Mouse (Mus musculus) layer of hippocampus, postnatal 36 days (tissue): Measurements from ENCODE around the gene G430095P16Rik. TPM values are rescaled to one million over a fixed set of nuclear protein-coding genes. Genes with fewer than 3 reads are reported as not detected.

ENCODE experiments used
- DNase-seq, 2 experiments: peaks; one replicate each; pipeline ENCODE4 v3.0.0; 2022
- total RNA-seq, 2 experiments: library from RNA; stranded (reverse); gene quantifications; 2 replicates each; pipeline ENCODE4 v1.2.3; 2021

The G430095P16Rik gene
- total RNA-seq, result not detected

DNA sequence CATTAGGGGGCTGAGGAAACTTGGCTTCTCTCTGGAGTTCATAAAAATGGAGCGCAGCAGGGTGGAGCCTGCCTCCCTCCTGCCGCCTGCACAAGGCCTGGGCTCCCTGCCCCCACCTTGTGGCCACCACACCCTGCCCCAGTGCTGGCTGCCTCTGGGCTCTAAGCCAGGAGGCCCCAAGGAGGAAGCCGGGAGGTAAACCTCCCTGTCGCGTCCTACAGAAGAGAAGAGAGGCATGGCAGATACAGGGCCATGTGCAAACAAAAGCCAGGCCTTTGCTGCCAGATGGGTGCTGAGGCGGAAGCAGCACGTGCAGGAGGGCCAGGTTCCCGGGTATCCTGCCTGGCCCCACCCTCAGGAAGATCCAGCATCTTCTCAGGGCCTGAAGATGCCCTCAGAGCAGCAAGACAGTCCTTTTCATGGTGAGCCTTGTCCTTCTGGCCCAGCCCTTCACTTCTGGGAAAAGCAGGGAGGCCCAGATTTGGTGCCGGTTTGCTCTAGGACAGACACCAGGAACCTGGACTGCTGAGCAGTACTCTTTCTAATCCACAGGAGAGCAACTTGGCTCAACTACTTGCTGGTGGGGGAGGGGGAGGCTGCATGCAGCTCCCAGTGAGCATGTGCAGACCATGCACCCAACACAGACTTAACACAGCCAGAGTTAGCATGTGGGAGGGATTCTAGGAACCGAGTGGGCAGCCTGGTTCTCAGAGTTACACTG, at the start of gene G430095P16Rik:
Gene G430095P16Rik, plus strand, starts transcription at position 158 of the 721 bp plus-strand sequence.
- peak in 1 of 2 experiments; percentile 61 for DNase-seq

DNA sequence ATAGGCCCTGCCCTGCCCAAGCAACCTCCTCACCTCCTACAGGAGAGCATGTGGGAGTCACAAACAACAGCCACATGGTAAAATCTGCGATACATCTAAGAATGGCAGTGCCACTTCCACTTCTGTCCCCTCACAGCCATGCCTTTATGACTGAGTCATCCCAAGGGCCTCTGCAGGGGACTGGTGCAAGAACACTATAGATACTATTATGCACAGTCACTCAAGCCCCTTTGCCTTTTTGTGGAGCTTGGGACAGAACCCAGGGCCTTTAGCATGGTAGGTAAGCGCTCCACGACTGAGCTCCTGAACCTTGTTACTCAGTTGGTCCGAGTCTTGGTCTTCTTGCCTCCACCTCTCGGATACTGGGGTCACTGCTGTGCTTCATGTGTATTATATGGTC, 45.5 kb upstream of the G430095P16Rik start:
- no peak for DNase-seq

DNA sequence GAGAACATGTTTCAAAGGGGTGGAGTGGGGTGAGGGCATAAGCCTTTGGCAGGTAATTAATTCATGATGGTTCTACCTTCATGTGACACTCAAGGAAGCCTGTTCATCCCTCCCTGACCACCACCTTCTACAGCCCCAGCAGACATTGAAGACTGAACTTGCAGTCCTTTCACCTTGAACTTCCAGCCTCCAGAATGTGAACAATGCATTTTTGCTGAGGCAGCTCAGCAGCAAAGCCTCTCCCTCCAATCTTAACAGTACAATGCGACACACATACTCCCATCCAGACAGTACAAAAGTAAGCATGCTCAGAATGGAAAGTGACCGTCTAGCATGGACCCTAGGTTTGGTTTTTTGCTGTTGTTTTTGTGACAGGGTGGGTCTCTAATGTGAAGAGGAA, 41.3 kb upstream of the G430095P16Rik start:
- DNase-seq, result no peak

DNA sequence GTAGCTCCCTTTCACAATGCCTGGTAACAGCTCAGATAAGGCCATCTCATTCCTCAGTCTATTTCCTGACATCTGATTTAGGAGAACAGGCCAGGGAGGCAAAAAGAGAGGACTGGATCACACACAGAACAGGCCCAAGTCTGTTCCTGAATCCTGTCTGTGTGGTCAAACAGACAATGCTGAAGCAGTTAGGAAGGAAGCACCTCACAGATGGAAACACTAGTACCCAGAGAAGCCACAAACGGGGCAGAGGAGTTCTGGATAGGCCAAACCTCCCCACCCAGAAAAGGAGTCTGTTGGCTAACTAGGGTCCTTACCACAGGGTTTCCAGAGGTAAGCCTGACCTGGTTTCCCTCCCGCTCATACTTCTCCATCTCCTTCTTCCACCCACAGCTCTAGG, 40.5 kb upstream of the G430095P16Rik start:
- no peak for DNase-seq

DNA sequence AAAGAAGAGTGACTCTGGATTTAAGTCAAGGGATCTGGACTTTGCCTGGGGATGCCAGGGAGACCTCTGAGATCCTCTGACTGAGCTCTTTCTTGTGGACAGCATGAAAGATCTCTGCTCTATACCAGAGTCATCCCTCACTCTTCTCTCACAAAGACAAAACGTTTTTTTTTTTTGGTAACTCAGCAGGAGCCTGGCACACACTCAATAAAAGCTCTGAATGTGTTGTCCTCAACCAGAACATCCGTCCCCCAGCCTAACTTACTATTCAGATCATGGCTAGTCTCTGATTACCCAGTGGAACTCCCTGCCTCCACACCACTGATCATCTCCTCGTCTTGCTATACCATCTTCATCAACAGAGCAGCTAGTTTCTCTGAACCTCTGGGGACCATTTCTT, 38.3 kb upstream of the G430095P16Rik start:
- no peak for DNase-seq

DNA sequence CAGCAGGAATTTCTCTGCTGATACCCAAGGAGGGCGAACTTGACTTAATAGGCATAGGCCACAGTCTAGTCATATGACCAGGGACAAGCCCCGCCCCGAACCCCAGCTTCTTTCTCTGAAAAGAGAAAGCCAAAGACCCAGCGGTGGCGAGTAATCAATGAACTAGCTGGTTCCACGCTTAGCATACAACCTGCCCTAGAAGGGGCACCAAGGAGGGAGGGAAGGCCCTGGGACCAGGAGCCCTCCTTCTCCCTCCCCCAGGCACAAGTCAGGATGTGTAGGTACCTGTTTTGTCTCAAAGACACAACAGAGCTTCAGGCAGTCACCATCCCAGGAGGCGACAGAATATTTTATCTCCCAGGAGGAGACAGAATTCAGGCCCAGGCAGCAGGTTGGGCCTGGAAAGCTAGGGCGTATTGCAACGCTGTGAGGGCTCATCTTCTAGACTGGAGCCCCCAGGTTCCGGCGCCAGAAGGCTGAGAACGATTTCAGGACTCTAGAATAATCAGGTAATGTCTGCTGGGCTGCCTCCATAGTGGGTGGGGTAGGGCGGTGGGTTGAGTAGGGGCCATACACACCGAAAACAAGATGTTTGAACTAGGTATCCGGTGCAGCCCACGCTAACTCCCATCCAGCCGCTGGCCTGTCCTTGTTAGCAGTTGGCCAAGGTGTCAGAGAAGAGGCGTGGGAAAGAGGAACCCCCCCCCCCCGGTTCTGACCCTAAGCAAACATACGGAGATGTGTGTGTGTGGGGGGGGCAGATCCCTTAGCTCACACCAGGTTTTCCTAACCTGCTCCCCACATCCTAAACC, 36.4 kb upstream of the G430095P16Rik start, which contains the start of gene Trmt1:
Gene Trmt1, plus strand, starts transcription at position 117 of the 812 bp plus-strand sequence.
- DNase-seq, result no peak

DNA sequence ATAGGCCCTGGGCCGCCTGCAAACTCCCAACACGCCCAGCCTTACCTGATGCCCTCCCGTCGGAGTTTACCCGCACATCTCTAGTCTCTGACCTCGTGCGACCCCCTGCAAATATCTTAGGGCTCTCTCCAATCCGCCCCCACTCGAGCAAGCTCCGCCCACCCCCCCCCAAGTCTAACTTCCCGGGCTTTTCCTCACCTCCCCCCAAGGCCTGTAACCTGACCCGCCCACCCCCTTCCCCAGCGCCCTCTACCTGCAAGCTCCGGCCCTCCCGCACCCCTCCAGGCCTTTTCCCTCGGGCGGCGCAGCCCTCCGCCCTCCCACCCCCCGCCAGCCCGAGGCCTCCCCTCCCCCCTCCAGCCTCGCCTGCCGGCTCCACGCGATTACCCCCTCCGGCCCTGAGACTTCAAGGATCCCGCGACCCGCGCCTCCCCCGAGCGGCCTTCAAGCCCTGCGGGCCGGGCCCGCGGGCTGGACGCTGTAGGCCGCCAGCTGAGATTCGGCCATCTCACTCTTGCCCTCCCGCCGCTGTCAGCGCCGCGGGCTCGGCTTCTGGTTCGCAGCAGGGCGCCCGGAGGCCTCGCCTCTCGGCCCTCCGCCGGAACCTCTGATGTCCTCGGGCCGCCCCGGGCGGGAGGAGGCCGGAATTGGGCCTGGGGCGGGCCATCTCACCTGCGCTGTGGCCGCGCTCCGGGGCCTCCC, 35.7 kb upstream of the G430095P16Rik start:
- DNase-seq, result no peak

DNA sequence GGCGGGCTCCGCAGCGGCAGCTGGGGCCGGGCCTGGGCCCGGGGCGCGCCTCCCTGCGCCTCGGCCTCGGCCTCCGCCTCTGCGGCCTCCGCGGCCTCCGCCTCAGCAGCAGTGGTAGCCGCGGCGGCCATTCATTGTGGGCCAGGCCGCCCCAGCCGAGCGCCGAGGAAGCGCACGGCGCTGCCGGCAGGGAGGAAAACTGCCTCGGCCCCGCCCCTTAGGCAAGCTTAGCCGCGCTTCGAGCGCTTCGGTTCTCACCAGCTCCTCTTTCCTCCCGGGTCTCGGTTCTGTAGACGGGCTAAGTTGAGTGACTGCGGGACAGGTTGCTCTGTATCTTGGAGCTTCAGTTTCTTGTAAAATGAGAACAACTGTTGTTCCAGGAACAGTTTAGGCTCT, 35.1 kb upstream of the G430095P16Rik start, which contains the start of gene Nacc1:
Gene Nacc1, minus strand, starts transcription at position 158 of the 396 bp plus-strand sequence.
- peak; percentile 83 to 86 for DNase-seq

DNA sequence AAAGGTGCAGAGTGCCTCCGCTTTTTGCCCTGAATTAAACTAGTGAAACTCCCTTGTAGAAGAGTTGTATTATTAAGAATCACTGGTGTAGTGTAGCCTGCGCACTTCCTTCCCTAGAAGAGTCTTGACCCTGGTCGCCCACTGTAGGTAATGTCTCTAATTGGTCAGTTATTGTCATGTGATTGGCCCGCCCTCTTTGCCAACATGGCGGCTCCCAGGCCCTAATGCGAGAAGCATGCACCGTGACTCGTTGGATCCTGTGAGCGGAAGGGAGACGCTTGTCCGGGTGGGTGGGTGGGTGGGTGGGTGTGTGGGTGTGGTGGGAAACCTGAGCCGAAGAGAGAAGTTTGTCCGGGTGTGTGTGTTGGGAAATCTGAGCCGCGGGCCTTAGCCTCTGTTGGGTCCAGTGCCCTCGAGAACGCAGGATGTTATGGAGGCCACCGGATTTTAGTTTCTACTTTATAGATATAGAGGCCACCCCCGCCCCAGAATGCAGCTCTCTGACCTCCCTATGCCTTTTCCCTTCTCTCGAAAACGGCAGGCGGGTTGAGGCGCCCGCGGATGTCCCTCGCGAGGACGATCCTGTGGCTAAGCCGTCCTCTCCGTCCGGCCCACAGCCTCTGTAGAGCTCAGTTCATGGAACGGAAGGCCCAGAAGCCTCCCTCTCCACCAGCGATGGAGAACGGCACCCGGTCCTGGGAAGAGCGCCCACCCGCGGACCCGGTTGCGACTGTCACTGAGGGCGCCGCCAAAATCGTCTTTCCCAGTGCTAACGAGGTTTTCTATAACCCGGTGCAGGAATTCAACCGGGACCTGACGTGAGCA, 33.5 kb upstream of the G430095P16Rik start:
- peak; percentile 84 to 91 for DNase-seq

DNA sequence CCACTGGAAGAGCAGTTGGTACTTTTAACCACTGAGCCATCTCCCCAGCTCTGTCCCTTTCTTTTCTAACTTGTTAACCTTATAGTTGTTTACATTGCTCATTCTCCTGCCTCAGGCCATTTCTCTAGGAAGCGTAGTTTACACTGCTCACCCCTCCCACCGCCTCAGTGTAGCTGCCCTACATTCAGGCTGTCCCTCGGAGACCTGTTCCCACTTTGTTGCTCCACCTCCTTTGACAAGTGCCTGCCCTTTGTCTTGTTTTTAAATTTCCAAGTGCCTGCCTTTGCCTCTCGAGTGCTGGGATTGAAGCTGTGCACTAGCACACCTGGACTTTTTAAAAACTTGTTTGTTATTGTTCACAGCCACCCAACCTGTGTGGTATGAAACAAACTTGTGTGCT, 29.5 kb upstream of the G430095P16Rik start:
- DNase-seq, result no peak

DNA sequence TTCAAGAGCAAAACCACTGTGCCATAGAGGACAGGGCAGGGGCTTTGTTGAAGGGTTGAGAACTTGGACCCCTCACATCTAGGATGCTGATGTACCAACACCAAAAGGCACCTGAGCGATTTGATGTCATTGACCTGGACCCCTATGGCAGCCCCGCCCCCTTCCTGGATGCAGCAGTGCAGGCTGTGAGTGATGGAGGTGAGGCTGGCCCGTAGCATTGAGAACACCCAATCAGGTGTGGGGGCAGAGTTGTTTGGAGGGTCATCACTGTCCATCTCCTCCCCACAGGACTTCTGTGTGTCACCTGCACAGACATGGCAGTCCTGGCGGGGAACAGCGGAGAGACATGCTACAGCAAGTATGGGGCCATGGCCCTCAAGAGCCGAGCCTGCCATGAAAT, 27.7 kb upstream of the G430095P16Rik start:
- DNase-seq, result no peak

DNA sequence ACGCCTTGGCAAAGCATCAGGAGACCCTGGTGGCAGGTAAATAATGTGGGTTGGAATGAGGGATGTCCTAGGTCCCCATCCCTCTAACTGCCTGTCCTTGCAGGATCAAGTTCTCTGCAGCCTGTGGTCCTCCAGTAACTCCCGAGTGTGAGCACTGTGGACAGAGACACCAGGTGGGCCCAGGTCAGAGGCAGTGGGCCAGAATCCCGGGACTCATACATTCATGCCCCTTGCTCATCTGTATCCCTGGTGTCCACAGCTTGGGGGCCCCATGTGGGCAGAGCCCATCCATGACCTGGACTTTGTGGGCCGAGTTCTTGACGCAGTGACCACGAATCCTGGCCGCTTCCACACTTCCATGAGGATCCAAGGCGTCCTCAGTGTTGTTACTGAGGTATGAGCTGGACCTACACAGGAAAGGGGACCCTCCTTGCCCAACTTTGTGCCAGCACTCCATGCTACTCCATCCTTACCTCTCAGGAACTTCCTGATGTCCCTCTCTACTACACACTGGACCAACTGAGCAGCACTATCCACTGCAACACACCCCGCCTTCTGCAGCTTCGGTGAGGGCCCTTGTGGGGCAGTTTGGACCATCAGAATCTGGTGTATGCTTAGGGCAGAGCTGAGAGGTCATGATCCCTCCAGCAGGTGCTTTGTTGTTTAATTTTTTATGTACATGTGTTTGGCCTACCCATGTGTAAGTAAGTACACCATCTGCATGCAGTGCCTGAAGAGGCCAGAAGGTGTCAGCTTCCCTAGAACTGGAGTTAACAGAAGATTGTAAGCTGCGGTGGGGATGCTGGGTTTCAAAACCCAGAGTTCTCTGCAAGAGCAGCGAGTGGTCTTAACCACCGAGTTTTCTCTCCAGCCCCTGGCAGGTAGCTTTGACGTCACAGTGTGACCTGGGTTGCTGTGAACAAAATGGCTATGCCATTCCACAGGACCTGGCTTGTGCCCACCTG, 25.4 kb upstream of the G430095P16Rik start:
- DNase-seq, result no peak

DNA sequence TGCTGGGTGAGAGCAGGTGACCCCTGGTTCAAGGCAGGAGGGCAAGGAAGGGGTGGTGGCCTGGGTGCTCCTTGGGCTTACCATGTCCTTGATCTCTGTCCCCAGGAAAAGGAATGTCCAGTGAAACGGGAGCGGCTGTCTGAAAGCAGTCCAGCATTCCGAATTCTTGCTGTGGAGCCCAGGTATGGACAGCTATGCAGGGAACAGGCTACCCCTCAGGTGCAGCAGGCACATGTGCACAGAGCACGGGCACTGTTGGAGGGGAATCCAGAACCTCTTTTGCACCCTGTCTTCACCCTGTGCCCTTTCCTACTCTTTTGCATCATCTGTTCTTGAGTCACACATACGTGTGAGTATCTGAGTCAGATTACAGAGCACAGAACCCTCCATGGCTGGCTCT, 24.5 kb upstream of the G430095P16Rik start:
- DNase-seq, result no peak

DNA sequence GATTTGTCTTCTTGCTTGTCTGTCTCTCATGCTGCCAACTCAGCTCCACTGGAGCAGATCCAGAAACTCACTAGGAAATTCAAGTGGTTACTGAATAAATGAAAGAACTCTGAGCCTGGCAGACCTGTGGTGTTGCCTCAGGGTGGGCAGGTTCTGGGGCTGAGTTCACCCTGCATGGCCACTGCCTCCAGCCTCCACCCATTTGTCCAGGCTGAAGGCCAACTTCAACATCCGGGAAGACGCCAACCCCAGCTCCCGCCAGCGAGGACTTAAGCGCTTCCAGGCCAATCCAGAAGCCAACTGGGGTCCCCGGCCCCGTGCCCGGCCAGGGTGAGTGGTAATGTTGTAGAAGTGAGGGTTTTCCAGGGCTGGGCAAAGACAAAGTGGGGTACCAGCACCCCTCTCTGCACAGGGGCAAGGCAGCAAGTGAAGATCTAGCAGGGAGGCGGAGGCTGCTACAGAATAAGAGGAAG, 23.8 kb upstream of the G430095P16Rik start:
- DNase-seq, result no peak

DNA sequence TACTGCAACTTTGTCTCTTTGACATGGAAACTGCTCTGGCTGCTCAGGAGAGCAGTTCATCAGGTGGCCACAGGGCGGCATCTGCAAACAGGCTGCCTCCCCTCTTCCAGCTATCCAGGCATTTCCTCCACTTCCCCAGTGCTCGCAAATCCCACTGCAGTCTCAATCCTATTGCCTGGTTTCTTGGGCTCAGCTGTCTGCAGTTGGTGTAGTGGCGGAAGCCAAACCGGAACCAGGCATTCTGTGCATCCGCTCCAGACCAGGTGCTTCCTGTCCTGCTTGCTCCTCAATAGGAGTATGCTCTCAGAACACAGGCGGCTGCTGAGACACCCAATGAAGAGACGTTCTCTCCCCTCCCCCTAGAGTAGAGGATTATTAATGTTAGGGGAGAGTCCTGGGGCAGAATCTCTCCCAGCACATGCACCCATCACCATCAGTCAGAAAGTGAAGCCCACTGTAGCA, 22.9 kb upstream of the G430095P16Rik start:
- DNase-seq, result peak in 1 of 2 experiments; percentile 66

DNA sequence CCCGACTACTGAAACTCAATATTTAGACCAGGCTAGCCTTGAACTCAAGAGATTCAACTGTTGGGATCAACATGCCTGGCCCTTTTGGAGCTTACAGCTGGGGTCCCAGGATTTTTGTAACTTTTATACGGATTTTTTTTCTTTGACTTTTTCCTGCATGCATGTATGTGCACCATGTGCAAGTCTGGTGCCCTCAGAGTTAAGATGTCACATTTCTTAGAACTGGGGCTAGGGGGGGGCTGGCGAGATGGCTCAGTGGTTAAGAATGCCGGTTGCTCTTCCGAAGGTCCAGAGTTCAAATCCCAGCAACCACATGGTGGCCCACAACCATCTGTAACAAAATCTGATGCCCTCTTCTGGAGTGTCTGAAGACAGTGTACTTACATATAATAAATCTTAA, 22.3 kb upstream of the G430095P16Rik start:
- DNase-seq, result no peak

DNA sequence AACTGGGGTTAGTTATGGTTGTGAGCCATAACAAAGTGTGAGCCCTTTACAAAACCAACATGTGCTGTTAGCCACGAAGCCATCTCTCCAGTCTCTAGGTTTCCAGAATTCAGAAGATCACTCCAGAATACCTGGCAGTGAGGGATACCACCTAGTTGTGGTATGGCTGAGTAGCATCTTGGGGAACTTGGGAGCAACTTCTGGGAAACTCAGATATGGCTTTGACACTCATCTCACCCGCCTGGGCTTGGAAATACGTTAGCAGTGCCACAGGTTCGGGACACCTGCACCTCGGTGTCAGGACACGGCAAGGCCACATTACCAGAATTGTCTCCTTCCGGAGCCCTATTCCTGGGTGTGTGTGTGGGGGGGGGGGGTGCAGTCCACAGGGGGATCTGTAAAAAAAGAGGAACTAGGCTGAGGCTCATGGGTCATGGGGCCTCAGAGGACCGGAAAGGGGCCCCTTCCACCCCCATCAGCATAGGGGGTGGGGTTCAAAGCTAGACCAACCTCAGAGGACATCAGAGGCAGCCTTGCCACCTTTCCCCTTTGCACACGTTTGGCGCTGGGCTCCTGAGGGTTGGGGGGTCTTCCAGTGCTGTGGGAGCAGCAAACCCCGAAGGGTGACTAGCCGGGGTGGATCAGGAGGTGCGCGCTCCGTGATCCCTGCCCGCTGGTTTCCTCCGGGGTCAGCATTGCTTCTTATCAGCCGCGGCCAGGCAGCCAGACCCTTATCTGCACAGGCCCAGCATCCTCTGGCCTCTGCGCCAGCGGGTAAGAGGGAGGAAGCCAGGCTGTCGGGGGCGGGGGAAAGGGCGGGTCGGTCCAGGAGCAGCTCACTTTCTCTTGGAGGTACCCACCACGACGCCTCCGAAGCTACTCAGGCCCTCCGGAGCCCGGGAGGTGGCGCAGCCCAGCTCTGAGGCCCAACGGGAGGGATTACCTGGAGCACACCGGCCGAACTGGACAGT, 21.6 kb upstream of the G430095P16Rik start, which contains the start of gene Lyl1:
Gene Lyl1, plus strand, starts transcription at position 517 of the 971 bp plus-strand sequence.
- DNase-seq, result no peak

DNA sequence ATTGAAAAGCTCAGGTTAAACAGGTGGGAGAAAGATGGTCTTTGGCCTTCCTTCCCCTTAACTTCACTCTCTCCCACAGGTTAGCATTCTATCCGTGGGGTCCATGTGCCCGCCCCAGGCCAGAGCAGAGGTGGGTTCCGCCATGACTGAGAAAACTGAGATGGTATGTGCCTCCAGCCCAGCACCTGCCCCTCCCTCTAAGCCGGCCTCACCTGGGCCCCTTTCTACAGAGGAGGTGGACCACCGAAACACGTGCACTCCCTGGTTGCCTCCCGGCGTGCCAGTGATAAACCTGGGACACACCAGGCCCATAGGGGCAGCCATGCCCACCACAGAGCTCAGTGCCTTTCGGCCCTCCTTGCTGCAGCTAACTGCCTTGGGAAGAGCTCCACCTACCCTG, 20.2 kb upstream of the G430095P16Rik start:
- no peak for DNase-seq

DNA sequence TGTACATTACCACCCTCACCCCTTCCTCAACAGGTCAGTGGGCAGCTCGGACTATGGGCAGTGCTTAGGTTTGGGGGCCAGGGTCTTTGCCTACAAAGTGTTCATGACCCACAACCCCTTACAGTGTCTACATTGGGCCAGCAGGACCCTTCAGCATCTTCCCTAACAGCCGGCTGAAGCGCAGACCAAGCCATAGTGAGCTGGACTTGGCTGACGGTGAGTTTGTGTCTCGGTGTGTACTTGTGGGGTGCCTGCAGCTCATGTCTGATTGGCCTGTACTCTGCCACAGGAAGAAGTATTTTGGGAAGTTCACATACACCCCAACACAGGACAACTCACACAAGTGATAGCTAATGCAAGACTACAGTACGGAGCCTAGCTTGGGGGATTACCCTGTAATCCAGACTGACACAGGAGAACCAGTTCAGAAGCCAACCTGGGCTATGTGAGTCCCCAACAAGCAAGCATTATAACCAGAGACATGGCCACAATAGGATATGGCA, 19.8 kb upstream of the G430095P16Rik start:
- no peak for DNase-seq
